Mouse (Mus musculus) lung, postnatal 0 days (tissue): ENCODE measurements around the gene Eif2s3x. TPM values are rescaled to one million over a fixed set of nuclear protein-coding genes. Genes with fewer than 3 reads are reported as not detected.

ENCODE experiments used
- ATAC-seq: fragments of 200-750 bp; cut with Nextera tagmentation; 2 replicates; pipeline ENCODE4 v1.8.0; 2017; ENCODE audit warnings: moderate library complexity
- DNase-seq: peaks from one replicate; pipeline ENCODE4 v3.0.0-alpha.2; 2016; ENCODE audit warnings: low spot score
- H3K27ac ChIP-seq: fragments of 300-500 bp; sonication (generic); 2 replicates; pipeline ENCODE4 v1.5.1; 2014; ENCODE audit warnings: antibody characterized with exemption, mild to moderate bottlenecking, low read length, mixed read lengths
- H3K27me3 ChIP-seq: fragments of 300-500 bp; sonication (generic); replicated peaks from 2 replicates; pipeline ENCODE4 v1.6.1; 2014; ENCODE audit warnings: low read length, mixed read lengths; ENCODE audit not compliant: insufficient read depth
- H3K36me3 ChIP-seq: fragments of 300-500 bp; sonication (generic); 2 replicates; pipeline ENCODE4 v1.6.1; 2014; ENCODE audit warnings: low read length, mixed read lengths; ENCODE audit not compliant: insufficient read depth
- H3K4me1 ChIP-seq: fragments of 300-500 bp; sonication (generic); 2 replicates; pipeline ENCODE4 v1.6.1; 2014; ENCODE audit warnings: antibody characterized with exemption, low read depth, low read length, mixed read lengths; ENCODE audit not compliant: insufficient read depth
- H3K4me2 ChIP-seq: fragments of 300-500 bp; sonication (generic); replicated peaks from 2 replicates; pipeline ENCODE4 v1.6.1; 2014; ENCODE audit warnings: low read depth, mild to moderate bottlenecking, low read length, moderate library complexity, mixed read lengths
- H3K4me3 ChIP-seq: fragments of 300-500 bp; sonication (generic); 2 replicates; pipeline ENCODE4 v1.5.1; 2014; ENCODE audit warnings: low read depth, low read length
- H3K9ac ChIP-seq: fragments of 300-500 bp; sonication (generic); replicated peaks from 2 replicates; pipeline ENCODE4 v1.6.1; 2014; ENCODE audit warnings: low read depth, mild to moderate bottlenecking
- H3K9me3 ChIP-seq: fragments of 300-500 bp; sonication (generic); 2 replicates; pipeline ENCODE4 v1.6.1; 2016; ENCODE audit warnings: low read length, mixed read lengths
- CTCF ChIP-seq: IDR thresholded peaks from 2 replicates; pipeline ENCODE4 v1.5.1; 2016; ENCODE audit warnings: antibody characterized with exemption, mild to moderate bottlenecking
- EP300 ChIP-seq: IDR thresholded peaks from 2 replicates; pipeline ENCODE4 v1.6.1; 2016; ENCODE audit warnings: antibody characterized with exemption, mild to moderate bottlenecking, control low read depth
- WGBS: fragments of 180-500 bp; shearing (Covaris S2); extraction: QIAGEN DNeasy Blood & Tissue Kit; methylation state at CpG from one replicate; pipeline ENCODE4 v1.1.7; 2014; 5-methylcytosine and 5-hydroxymethylcytosine counted together
- polyA plus RNA-seq: library from polyadenylated mRNA; unstranded; fragments of >200 nt; fragmentation: Nextera tagmentation; extraction: Ambion mirVana; gene quantifications from 2 replicates; pipeline ENCODE4 v1.2.1, GENCODE M21; 2015

Gene Eif2s3x
- polyA plus RNA-seq, 1 experiment from 2014 or later: 32.0 TPM

DNA sequence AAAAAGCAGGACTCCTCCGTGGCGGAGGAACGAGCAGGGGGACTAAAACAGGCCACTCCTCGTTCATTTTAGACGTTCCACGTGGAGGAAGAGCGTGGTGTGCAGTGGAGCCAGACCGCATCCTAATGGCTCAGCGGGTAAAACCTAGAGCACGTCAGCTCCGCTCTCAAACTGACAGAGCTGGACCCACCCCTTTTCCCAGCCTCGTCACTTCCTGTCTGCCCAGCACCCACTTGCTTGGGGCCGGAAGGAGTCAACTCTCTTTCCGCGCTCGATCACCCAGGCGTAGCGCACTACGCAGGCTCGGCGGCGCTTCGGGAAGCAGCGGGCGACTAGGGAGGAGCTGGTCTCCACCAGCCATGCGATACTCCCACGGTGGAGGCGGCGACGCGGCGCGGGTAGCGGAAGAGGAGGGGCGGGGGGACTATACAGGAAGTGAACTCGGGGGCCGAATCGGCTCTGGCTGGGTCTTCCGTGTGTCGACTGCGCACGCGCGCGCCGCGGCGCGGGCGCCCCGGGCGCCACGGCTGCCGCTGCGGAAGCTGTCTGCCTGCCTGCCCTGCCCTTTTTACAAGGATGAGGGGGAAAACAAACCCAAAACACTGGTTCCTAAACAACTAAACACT is 34.8 kb downstream of the Eif2s3x start:
- peak overlapping the region; percentile 97 for H3K27ac ChIP-seq
- ATAC-seq: peak; percentile 99

DNA sequence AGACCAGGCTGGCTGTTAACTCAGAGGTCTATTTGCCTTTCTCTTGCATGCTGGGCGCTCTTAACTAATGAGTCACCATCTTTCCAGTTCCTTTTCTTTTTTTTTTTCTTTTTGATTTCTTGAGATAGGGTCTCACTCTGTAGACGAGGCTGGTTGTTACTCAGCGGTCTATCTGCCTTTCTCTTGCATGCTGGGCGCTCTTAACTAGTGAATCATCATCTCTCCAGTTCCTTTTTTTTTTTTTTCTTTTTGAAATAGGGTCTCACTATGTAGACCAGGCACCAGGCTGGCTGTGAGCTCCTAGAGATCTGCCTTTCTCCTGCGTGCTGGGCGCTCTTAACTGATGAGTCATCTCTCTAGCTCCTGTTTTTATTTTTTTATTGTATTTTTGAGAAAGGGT is 43.3 kb downstream of the Eif2s3x start:
- Histone ChIP-seq H3K4me3 (no peak overlapping the region), H3K9ac (no peak overlapping the region), H3K4me2 (no peak overlapping the region), H3K4me1 (no peaks in the 10 kb centered on the region), H3K9me3 (no peaks in the 10 kb centered on the region), H3K27ac (no peak overlapping the region), H3K27me3 (no peaks in the 10 kb centered on the region), H3K36me3 (no peaks in the 10 kb centered on the region)
- ATAC-seq: no peak
- TF ChIP-seq CTCF (no peak), EP300 (no peak)
- WGBS: 69% methylated on average over 6 of the region's 6 CpGs
- peak; percentile 16 for DNase-seq

More for the DNA sequence above, 34.8 kb downstream of the Eif2s3x start:
- Histone ChIP-seq H3K27me3 (no peaks in the 10 kb centered on the region), H3K4me2 (peak overlapping the region; percentile 57), H3K36me3 (no peaks in the 10 kb centered on the region), H3K4me1 (no peaks in the 10 kb centered on the region), H3K4me3 (peak overlapping the region; percentile 51), H3K9ac (peak overlapping the region; percentile 43), H3K9me3 (no peaks in the 10 kb centered on the region)
- peak; percentile 95 for DNase-seq
- under 1% methylated on average over 48 of the region's 55 CpGs for WGBS
- no peak for TF ChIP-seq CTCF
- no peak for TF ChIP-seq EP300

DNA sequence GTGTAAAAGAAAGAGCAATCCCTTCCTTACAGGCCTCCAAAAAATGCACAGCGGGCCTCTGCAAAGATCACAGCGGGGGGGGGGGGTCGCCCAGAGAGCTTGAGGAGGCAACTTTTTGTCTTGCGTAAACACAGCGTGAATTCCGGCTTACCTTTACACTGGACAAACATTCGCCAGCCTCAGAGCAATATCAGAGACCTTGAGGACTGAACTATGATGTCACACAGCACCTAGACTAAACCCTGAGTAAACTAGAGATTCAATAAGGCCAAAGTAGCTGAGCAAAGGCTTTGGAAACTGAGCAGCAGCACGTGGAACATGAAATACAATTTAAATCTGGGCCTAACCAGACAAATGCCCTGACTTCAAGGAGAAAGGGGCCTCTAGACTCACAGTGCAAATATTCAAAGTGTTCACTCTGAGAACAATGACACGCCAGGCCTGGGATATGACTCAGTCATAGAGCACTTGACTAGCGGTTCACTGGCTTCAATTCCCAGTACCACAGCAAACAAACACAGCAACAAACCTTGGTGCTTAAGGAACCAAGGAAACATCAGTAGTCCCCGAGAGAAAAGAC is 60.3 kb downstream of the Eif2s3x start:
- peak; percentile 62 for DNase-seq
- peak overlapping the region; percentile 26; the same call in 1 of the 2 replicates for H3K27ac ChIP-seq
- WGBS: 27% methylated on average over 11 of the region's 11 CpGs

DNA sequence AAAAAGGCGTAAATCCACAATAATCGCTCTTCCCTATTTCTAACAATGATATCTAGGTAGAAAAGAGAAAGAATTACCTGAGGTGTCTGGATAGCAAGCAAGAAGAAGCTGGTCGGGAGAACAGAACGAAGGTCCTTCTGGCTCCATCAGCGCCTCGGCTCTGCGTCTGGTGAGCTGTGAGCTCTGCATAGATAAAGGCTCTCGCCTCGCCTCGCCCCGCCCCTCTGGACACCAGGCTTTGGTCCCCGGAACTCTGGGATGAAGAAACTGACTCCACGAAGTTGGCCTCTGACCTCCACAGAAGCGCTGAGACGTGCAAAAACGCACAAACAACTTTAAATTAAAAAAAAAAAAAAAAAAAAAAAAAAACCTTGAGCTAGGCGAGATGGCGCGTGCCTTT is 62.2 kb downstream of the Eif2s3x start:
- H3K4me1 ChIP-seq: no peaks in the 10 kb centered on the region
- no peak overlapping the region for H3K9ac ChIP-seq
- H3K4me3 ChIP-seq: no peak overlapping the region
- ATAC-seq: no peak
- no peak for TF ChIP-seq CTCF
- TF ChIP-seq EP300: no peak
- H3K9me3 ChIP-seq: no peaks in the 10 kb centered on the region
- H3K27me3 ChIP-seq: no peaks in the 10 kb centered on the region
- WGBS: 77% methylated on average over 19 of the region's 19 CpGs
- no peak overlapping the region for H3K27ac ChIP-seq
- H3K36me3 ChIP-seq: no peaks in the 10 kb centered on the region
- H3K4me2 ChIP-seq: no peak overlapping the region
- no peak for DNase-seq

More for the DNA sequence above, 60.3 kb downstream of the Eif2s3x start:
- H3K9me3 ChIP-seq: no peaks in the 10 kb centered on the region
- no peak overlapping the region for H3K9ac ChIP-seq
- ATAC-seq: peak; percentile 91
- H3K4me3 ChIP-seq: no peak overlapping the region
- no peaks in the 10 kb centered on the region for H3K4me1 ChIP-seq
- no peak overlapping the region for H3K4me2 ChIP-seq
- H3K27me3 ChIP-seq: no peaks in the 10 kb centered on the region
- TF ChIP-seq CTCF (no peak), EP300 (no peak)
- no peaks in the 10 kb centered on the region for H3K36me3 ChIP-seq

DNA sequence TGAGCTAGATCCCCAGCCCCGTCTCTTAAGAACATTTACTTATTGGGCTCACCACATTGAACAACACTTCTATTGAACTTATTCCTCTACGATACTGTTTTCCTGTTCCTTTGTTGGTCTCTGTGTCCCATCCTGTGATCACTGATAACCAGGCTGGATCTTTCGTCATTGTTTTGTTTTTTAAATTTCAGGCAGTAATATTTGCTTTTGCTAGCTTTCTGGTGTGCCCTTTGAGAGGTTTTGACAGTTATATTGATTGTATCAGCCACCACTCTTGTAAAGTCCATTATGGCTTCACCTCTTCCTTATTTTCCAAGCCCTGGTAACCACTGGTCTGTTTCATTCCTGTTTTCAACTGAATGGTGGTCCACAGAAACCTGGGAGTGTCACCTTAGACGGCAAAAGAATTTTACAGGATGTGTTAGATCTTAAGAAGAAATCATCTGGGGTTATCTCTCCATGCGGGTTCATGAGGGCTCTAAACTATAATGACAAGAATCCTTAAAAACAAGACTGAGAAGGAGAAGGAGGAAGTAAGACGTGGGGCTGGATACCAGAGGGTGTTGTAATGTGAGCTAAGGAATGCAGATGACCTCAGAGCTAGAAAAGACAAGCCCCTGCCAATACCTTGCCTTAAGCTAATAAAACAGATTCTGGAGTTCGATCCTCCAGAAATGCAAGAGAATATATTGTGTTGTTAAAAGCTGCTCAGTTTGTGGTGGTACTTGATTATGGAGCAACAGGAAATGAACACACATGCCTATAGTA is 70.5 kb downstream of the Eif2s3x start:
- no peaks in the 10 kb centered on the region for H3K36me3 ChIP-seq
- TF ChIP-seq CTCF (no peak), EP300 (no peak)
- DNase-seq: peak; percentile 46

DNA sequence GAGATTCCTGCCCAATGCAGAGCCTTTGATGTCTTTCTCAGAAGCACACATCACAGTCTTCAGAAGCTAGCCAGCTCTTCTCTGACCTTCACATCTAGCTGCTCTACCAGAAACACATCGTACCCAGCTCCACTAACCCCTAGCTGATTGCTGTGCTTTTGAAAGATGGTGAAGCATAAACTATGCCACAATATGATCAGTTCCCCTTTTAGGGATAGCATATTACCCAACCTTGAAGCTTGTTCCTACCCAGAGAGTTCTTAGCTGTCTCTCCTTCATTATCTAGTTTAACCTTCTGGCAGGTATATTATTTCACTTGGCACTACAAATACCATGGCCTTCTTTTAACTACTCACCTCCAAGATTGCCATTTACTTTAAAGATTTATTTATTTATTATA is 72.6 kb downstream of the Eif2s3x start:
- TF ChIP-seq CTCF (no peak), EP300 (no peak)
- Histone ChIP-seq H3K9me3 (no peaks in the 10 kb centered on the region), H3K36me3 (no peaks in the 10 kb centered on the region), H3K4me1 (no peaks in the 10 kb centered on the region), H3K27me3 (no peaks in the 10 kb centered on the region), H3K9ac (no peak overlapping the region), H3K4me2 (no peak overlapping the region), H3K4me3 (no peak overlapping the region), H3K27ac (no peak overlapping the region)
- ATAC-seq (no peak), DNase-seq (no peak)
- 85% methylated on average over 1 of the region's 1 CpGs for WGBS

More for the DNA sequence above, 70.5 kb downstream of the Eif2s3x start:
- WGBS: 46% methylated on average over 7 of the region's 7 CpGs
- no peak overlapping the region for H3K27ac ChIP-seq
- no peak overlapping the region for H3K4me2 ChIP-seq
- H3K27me3 ChIP-seq: no peaks in the 10 kb centered on the region
- no peak overlapping the region for H3K4me3 ChIP-seq
- peak; percentile 54 for ATAC-seq
- no peak overlapping the region for H3K9ac ChIP-seq
- H3K4me1 ChIP-seq: no peaks in the 10 kb centered on the region
- H3K9me3 ChIP-seq: no peaks in the 10 kb centered on the region

Other genes with a start within 250 kb of the Eif2s3x start
- 0.11 TPM in 1 of 2 replicates, not detected in the other for gene AU015836, start 244.2 kb downstream of the Eif2s3x start, polyA plus RNA-seq
- 22.7 and 28.0 TPM in 2 replicates for gene Zfx, start 89.2 kb downstream of the Eif2s3x start, polyA plus RNA-seq
- 5.1 and 5.7 TPM in 2 replicates for gene Klhl15, start 21.7 kb upstream of the Eif2s3x start, polyA plus RNA-seq
- not detected in 2 replicates for gene Fam90a1b, start 153.9 kb upstream of the Eif2s3x start, polyA plus RNA-seq
- 39.8 and 42.9 TPM in 2 replicates for gene Apoo, start 154.3 kb upstream of the Eif2s3x start, polyA plus RNA-seq